Mouse (Mus musculus): ENCODE measurements around the gene Kcnc1.

Kcnc1 gene

DNA sequence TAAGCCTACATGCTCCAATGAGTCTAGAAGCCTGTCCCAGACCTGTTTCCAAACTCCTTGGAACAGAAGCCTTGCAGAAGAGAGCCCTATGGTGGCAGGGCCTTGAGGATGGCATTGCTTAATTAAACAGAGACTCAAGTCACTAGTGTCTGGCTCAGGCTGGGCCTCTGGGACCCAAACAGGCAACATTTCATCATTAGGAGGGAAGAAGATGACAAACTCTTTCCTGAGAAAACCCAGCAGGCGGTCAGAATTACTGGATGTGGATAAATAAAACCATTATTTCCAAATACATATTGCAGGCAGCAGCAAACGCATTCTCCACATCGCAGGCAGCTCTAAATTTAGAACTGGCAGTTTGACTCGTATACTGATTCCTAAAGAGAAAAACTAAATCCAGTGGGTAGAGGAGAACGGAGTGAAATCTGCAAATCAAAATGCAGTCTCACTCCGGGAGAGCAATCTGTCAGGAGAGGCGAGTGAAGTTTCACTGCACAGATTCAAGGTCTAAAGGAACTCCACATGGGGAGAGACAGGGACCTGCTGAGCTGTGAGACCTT lies 70.2 kb downstream of the Kcnc1 start:
- no peak for ATAC-seq (ENCODE audit: insufficient number of reproducible peaks, low FRiP score, low TSS enrichment)

DNA sequence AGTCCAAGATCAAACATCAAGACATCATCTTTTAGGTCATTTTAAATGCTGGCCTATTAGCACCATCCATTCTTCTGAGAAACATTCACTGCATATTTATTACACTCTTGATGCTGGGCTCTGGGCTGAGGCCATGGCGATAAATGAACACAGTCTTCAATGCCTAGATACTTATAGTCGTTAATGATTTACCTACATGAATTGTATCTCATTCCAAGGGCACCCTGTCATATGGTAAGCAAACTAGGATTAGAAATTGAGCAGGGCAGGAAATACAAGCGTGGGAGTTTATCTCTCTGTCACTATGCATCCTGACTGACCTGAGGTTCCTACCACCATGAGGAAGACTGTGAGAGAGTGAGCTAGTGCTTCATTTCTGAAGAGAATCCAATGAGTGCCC lies 73.2 kb downstream of the Kcnc1 start:
- no peak for ATAC-seq (ENCODE audit: insufficient number of reproducible peaks, low FRiP score, low TSS enrichment)

DNA sequence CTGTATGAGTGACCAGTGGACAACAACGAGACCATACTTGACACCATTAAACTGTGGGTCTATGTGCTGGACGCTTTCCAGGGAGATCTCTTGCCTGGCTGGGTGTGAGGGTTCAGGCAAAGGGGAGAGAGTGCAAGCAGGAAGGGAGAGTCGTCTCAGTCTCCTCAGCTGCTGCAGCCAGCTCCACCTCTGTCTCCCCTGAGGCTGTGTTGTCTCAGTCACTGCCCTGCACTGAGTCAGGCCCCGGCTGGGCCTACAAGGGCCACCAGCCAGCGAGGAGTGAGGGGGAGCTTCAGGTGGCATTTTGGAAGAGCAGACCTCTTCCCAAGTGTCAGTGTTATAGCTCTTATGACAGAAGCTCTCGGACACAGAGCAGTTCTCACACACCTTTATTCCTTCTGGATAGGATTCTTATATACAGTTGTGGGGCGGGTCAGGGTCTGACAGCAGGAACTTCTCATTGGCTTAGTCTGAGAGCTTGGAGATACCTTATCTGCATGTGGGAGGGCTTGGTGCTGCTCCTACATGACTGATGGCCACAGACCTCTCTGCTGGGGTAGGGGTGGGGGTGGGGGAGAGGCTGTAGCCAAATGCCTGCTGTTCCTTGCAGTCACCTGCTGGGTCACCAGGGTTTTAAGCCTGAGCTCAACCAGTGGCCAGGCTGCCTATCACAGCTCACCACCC lies 74.9 kb downstream of the Kcnc1 start:
- ATAC-seq (ENCODE audit: insufficient number of reproducible peaks, low FRiP score, low TSS enrichment): no peak

DNA sequence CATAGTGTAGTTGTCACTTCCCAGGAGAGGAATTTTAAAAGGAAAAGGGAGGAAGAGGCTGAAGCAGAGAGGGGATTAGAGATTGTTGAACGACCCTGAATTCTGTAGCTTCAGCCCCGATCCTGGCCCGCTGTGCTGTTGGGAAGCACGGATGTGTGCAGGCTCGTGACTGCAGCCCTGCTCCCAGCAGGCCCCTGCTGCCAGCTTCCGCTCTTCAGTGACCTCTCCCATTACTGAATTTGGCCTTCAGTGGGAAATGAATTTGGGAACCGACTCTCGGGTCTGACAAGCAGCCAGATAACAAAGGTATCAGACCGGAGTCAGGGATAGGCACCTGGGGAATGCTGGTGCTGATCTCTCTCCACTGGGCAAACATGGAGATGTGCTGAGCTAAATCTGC lies 76.8 kb downstream of the Kcnc1 start:
- no peak for ATAC-seq (ENCODE audit: insufficient number of reproducible peaks, low FRiP score, low TSS enrichment)

DNA sequence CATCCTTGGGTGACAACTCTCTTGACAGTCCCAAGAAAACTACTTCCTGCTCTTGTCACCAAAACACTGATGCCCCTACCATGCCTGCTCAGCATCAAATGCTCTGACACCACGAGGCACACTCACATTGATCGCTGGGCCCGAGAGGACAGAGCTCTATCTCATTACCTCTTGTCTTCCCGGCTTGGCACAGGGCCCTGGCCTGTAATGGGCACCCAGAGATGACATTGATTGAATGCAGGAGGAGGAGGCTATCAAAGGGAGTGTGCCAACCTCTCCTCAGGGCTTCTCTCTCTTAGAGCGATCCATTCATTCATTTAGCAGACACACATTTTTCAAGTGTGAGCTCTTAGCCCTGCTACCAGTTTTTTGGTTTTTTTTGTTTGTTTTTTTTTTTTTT lies 79.2 kb downstream of the Kcnc1 start:
- ATAC-seq (ENCODE audit: insufficient number of reproducible peaks, low FRiP score, low TSS enrichment): no peak

DNA sequence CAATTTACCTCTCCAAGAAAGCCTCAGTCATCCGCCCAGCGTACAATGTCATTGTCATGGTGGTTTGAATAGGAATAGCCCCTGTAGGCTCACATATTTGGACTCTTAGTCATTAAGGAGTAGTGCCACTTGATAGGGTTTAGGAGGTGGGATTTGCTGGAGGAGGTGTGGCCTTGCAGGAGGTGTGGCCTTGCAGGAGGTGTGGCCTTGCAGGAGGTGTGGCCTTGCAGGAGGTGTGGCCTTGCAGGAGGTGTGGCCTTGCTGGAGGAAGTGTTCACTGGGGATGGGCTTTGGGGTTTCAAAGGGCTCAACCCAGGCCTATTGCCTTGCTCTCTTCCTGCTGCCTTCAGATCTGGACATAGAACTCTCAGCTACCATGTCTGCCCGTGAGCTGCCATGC lies 81.2 kb downstream of the Kcnc1 start:
- no peak for ATAC-seq (ENCODE audit: insufficient number of reproducible peaks, low FRiP score, low TSS enrichment)

DNA sequence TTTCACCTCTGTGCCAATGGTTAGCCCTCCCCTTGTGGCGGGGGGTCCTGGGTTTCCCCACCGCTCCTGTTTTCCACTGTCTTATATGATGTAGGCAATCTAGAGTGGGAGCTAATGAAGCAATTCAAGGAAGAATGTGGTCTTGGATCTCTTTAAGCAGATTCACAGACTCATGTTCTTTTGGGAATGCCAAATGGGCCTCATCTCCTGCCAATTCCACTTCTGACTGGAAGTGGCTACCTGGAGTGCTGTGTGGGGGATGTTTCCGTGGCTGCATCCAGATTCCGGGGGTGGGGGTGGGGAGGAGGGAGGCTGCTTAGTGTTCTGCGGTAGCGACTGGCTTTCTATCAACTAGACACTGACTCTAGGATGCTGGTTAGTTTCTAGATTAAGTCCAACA lies 83.5 kb downstream of the Kcnc1 start:
- ATAC-seq (ENCODE audit: insufficient number of reproducible peaks, low FRiP score, low TSS enrichment): peak; percentile 50; the same call in 1 of the 2 replicates

DNA sequence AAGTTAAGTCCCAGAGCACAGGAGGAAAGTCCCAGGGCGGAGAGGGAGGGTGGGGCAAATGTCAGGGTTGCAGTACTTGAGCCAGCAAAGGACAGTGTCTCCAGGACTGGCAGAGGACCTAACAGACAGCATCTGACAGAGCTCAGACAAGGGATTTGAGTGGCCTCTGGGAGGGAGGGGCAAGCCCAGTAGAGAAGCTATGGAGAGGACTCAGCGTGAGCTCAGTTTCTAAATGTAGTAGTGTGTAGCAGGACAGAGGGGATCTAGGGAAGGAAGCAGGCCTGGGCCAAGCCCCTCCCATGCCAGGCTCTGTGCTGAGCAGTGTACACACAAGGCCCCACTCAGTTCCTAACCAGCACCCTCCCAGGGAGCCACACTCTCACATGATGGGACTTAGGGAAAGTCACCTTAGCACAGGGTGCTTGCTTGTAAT lies 85.8 kb downstream of the Kcnc1 start:
- ATAC-seq (ENCODE audit: insufficient number of reproducible peaks, low FRiP score, low TSS enrichment): no peak

DNA sequence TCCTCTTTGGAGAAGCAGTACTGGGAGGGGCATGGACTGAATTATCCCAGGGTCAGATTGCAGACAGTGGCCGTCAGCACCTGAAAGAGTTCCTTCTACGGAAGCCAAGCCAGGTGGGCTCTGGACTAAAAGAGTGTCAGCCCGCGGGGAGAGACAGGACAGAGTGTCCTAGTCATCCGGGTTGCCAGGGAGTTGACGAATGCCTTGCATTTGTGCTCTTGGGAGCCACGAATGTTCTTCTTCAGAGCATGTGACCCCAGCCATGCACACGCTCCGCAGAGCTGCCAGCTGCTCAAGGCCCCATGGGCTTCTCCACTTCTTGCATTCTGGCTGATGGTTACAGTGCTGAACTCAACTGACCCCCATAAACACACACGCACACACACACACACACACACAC lies 86.8 kb downstream of the Kcnc1 start:
- no peak for ATAC-seq (ENCODE audit: insufficient number of reproducible peaks, low FRiP score, low TSS enrichment)

DNA sequence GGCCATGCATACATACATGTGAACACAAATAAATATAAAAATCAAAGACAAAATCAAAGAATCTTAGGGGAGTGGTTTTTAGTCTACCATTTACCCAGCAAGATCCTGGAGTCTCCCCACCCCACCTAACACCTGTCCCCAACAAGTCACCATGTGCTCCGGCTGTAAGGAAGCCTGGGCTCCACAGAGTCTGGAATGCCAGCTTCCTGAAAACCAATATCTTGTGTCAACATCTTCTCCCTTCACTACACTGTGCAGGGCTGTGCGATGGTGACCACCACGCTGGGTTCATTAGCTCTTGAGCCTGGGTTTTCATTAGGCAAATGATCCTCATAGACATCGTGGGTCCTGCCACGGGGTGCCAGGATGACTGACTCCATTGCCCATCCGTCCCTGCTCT lies 87.9 kb downstream of the Kcnc1 start:
- ATAC-seq (ENCODE audit: insufficient number of reproducible peaks, low FRiP score, low TSS enrichment): no peak

DNA sequence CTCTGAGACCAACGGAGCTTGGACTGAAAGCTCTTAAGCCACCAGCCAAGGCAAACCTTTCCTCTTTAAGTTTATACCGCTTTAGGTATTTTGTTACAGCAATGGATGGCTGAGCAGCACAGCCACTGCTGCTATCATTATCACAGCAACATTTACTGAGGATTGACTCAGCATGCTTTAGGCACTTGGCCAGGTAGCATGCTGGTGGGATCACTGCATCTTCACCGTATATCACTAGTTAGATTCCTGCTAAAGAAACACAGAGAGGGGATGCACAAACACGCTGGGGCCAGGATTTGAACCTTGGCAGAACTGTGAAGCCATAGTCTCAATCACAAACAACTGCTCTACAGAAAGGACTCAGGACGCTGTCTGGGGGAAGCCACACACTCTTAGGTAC lies 90.5 kb downstream of the Kcnc1 start:
- ATAC-seq (ENCODE audit: insufficient number of reproducible peaks, low FRiP score, low TSS enrichment): no peak

DNA sequence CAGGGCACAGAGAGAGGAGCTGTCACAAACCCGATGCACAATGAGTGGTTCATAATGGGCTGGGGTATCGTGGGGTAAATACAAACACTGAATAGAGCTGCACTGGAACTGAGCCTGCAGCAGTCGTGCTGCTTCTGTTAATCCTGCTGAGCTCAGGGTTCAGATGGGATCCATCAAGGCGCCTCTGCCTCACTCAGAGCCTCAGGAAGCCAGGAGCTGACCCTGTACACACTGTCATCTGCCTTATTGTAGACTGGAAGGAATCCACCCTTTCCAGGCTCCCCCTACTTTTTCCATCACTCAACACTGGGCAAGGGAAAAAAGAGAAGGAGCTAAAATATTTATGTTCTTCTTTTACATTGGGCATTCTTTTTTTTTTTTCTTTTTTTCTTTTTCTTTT lies 91.1 kb downstream of the Kcnc1 start:
- no peak for ATAC-seq (ENCODE audit: insufficient number of reproducible peaks, low FRiP score, low TSS enrichment)
